21 mouse cellular contexts compared by ENCODE assay signal in genomic region chr9:61851331-61851730, GRCm38 (mm10).
"Had no signal": no experiment of that assay in that cellular context is flagged by ENCODE, and none has a peak within 500 bp of the region (broad histone marks: within the 10 kb centered on the region; RNA-seq: fewer than 3 reads in every experiment).

No protein-coding gene starts in this region.

- H3K4me1 ChIP-seq: limb, embryonic 12.5 days; liver, embryonic 12.5 days; liver, embryonic 15.5 days; lung, embryonic 15.5 days; megakaryocyte, embryonic 14.5 days; midbrain, embryonic 10.5 days; midbrain, embryonic 13.5 days had no signal

- H3K27ac ChIP-seq: left cerebral cortex, adult 2 months; limb, embryonic 12.5 days; limb, embryonic 15.5 days; liver, embryonic 12.5 days; liver, embryonic 15.5 days; lung, embryonic 15.5 days; midbrain, embryonic 10.5 days; midbrain, embryonic 13.5 days; neural tube, embryonic 13.5 days had no signal

- H3K4me3 ChIP-seq: left cerebral cortex, adult 2 months; limb, embryonic 12.5 days; limb, embryonic 15.5 days; liver, embryonic 12.5 days; liver, embryonic 15.5 days; lung, embryonic 15.5 days; megakaryocyte, embryonic 14.5 days; midbrain, embryonic 10.5 days; midbrain, embryonic 13.5 days; myocyte; neural tube, embryonic 13.5 days had no signal

- DNase-seq: kidney, postnatal 14 days; kidney, postnatal 4 days; left cerebral cortex, postnatal 4 days; lung, adult 18-20 months; lung, postnatal 10 days; lung, postnatal 36 days; retina, postnatal 1 day; thymus, adult 18-20 months; thymus, postnatal 36 days had no signal

- H3K27me3 ChIP-seq: limb, embryonic 15.5 days; neural tube, embryonic 13.5 days had no signal

- H3K36me3 ChIP-seq: limb, embryonic 12.5 days; limb, embryonic 15.5 days; liver, embryonic 12.5 days; liver, embryonic 15.5 days; lung, embryonic 15.5 days; midbrain, embryonic 10.5 days; midbrain, embryonic 13.5 days; neural tube, embryonic 13.5 days had no signal

- ATAC-seq: liver, embryonic 12.5 days; midbrain, embryonic 13.5 days; midbrain, embryonic 16.5 days had no signal

- H3K9ac ChIP-seq: limb, embryonic 12.5 days; limb, embryonic 15.5 days; liver, embryonic 12.5 days; liver, embryonic 15.5 days; lung, embryonic 15.5 days; midbrain, embryonic 13.5 days; neural tube, embryonic 13.5 days had no signal

- H3K9me3 ChIP-seq: limb, embryonic 12.5 days; limb, embryonic 15.5 days; liver, embryonic 12.5 days; liver, embryonic 15.5 days; lung, embryonic 15.5 days; midbrain, embryonic 10.5 days; midbrain, embryonic 13.5 days; neural tube, embryonic 13.5 days had no signal

- H3K4me2 ChIP-seq: limb, embryonic 12.5 days; limb, embryonic 15.5 days; liver, embryonic 12.5 days; liver, embryonic 15.5 days; lung, embryonic 15.5 days; midbrain, embryonic 13.5 days; neural tube, embryonic 13.5 days had no signal
